9 mouse cellular contexts compared by ENCODE assay signal in genomic region chr7:140060936-140061831, GRCm38 (mm10). TPM values are rescaled to one million over a fixed set of nuclear protein-coding genes. Genes with fewer than 3 reads are reported as not detected.
DNase-seq lines count a peak whose midpoint lies in the region; ATAC-seq and TF ChIP-seq lines count a peak whose summit lies in the region.
"Had no signal": no experiment of that assay in that cellular context is flagged by ENCODE, and none has a peak within 500 bp of the region (broad histone marks: within the 10 kb centered on the region; RNA-seq: fewer than 3 reads in every experiment).

No protein-coding gene starts in this region.

- H3K36me3 ChIP-seq in forebrain, embryonic 16.5 days (ENCODE audit: control insufficient read depth, insufficient read depth), result no peaks in the 10 kb centered on the region
- H3K36me3 ChIP-seq in limb, embryonic 14.5 days (ENCODE audit: control insufficient read depth, insufficient read depth, low read length), result no peaks in the 10 kb centered on the region
- H3K36me3 ChIP-seq in midbrain, postnatal 0 days (ENCODE audit: insufficient read depth, low read length), result no peaks in the 10 kb centered on the region

- H3K4me1 ChIP-seq in forebrain, embryonic 16.5 days (replicated peaks; ENCODE audit: control insufficient read depth, insufficient read depth, low read length), result peaks cover 34% of the 10 kb centered on the region
- H3K4me1 ChIP-seq in limb, embryonic 14.5 days (ENCODE audit: control insufficient read depth, insufficient read depth, low read length), result 0 out of 2 replicates have a peak, but pooled peaks cover 14% of the 10 kb centered on the region
- peaks cover 6% of the 10 kb centered on the region for H3K4me1 ChIP-seq in midbrain, postnatal 0 days (ENCODE audit: insufficient read depth, low read length)

- no peak for TF ChIP-seq POLR2A in limb, embryonic 14.5 days (IDR thresholded peaks at IDR 0.05; ENCODE audit: borderline replicate concordance, extremely low read depth, insufficient read depth, insufficient read length)

- H3K4me3 ChIP-seq in forebrain, embryonic 16.5 days (replicated peaks; ENCODE audit: low read length), result peak overlapping the region; percentile 49
- peak overlapping the region; percentile 39 for H3K4me3 ChIP-seq in limb, embryonic 14.5 days (replicated peaks; ENCODE audit: low read length)
- H3K4me3 ChIP-seq in midbrain, postnatal 0 days (ENCODE audit: low read depth, low read length), result peak overlapping the region; percentile 34

- DNase-seq in cerebellum, postnatal 10 days, result peak; percentile 49 to 58
- no peak for DNase-seq in cerebellum, adult 8-10 months
- peak; percentile 66 for DNase-seq in MN1 (ENCODE audit: low spot score)
- DNase-seq in limb, embryonic 14.5 days (ENCODE audit: low spot score), result no peak
- peak; percentile 82 for DNase-seq in midbrain, postnatal 0 days (ENCODE audit: low spot score)
- DNase-seq in spleen, adult 12 weeks (ENCODE audit: low spot score), result no peak
- no peak for DNase-seq in adipocyte (ENCODE audit: low spot score)

- peak overlapping the region; percentile 76 for H3K9ac ChIP-seq in forebrain, embryonic 16.5 days (replicated peaks; ENCODE audit: low read depth, low read length)
- peak overlapping the region; percentile 43 for H3K9ac ChIP-seq in limb, embryonic 14.5 days (ENCODE audit: low read depth, low read length, severe bottlenecking)
- H3K9ac ChIP-seq in midbrain, postnatal 0 days (replicated peaks; ENCODE audit: low read length, poor library complexity, severe bottlenecking), result peak overlapping the region; percentile 61

- H3K27ac ChIP-seq in forebrain, embryonic 16.5 days (ENCODE audit: low read length), result peak overlapping the region; percentile 75
- H3K27ac ChIP-seq in limb, embryonic 14.5 days (replicated peaks; ENCODE audit: low read depth, low read length), result no peak overlapping the region
- no peak overlapping the region for H3K27ac ChIP-seq in midbrain, postnatal 0 days (ENCODE audit: low read depth, low read length)

- WGBS in forebrain, embryonic 16.5 days, result under 1% methylated on average over 47 of the region's 47 CpGs
- WGBS in limb, embryonic 14.5 days, result 2% methylated on average over 39 of the region's 47 CpGs
- 1% methylated on average over 46 of the region's 47 CpGs for WGBS in midbrain, postnatal 0 days

- TF ChIP-seq CTCF in midbrain, postnatal 0 days (IDR thresholded peaks at IDR 0.05), result no peak

- no peaks in the 10 kb centered on the region for H3K9me3 ChIP-seq in forebrain, embryonic 16.5 days (ENCODE audit: control insufficient read depth, low read length)
- no peaks in the 10 kb centered on the region for H3K9me3 ChIP-seq in limb, embryonic 14.5 days (ENCODE audit: control insufficient read depth, low read length)
- H3K9me3 ChIP-seq in midbrain, postnatal 0 days (ENCODE audit: low read length), result no peaks in the 10 kb centered on the region

- H3K4me2 ChIP-seq in forebrain, embryonic 16.5 days (ENCODE audit: low read length), result peak overlapping the region; percentile 92
- peak overlapping the region; percentile 93 for H3K4me2 ChIP-seq in limb, embryonic 14.5 days (replicated peaks; ENCODE audit: low read depth, low read length, severe bottlenecking)
- peak overlapping the region; percentile 79 for H3K4me2 ChIP-seq in midbrain, postnatal 0 days (ENCODE audit: low read depth, low read length, poor library complexity, severe bottlenecking)

- peaks cover 9% of the 10 kb centered on the region; the same call in 1 of the 2 replicates for H3K27me3 ChIP-seq in forebrain, embryonic 16.5 days (replicated peaks; ENCODE audit: control insufficient read depth, insufficient read depth, low read length)
- peaks cover 66% of the 10 kb centered on the region for H3K27me3 ChIP-seq in limb, embryonic 14.5 days (ENCODE audit: control insufficient read depth, insufficient read depth, low read length)
- peaks cover 26% of the 10 kb centered on the region for H3K27me3 ChIP-seq in midbrain, postnatal 0 days (ENCODE audit: insufficient read depth, low read length)

- peak; percentile 66 for ATAC-seq in forebrain, embryonic 16.5 days
- ATAC-seq in limb, embryonic 14.5 days (ENCODE audit: low FRiP score, low read depth), result no peak
- peak; percentile 20; the same call in 1 of the 2 replicates for ATAC-seq in midbrain, postnatal 0 days (ENCODE audit: low FRiP score)

RNA-seq across cellular contexts. Expression of gene Msx3, which starts 12.3 kb away (rescaled TPM):
- 0.62 and 1.7 TPM in 2 replicates for polyA plus RNA-seq in forebrain, embryonic 16.5 days (2015; fragmentation: Nextera tagmentation; extraction: Ambion mirVana)
- not detected in 2 replicates for polyA plus RNA-seq in limb, embryonic 14.5 days (2012; rRNA removed)
- polyA plus RNA-seq in limb, embryonic 14.5 days (2014; fragmentation: Nextera tagmentation; extraction: Ambion mirVana), result not detected in 2 replicates
- total RNA-seq in midbrain, postnatal 0 days (2014; rRNA removed), result 0.16 and 0.47 TPM in 2 replicates
- 0.10 TPM in 1 of 2 replicates, not detected in the other for polyA plus RNA-seq in midbrain, postnatal 0 days (2015; fragmentation: Nextera tagmentation; extraction: Ambion mirVana)
- polyA plus RNA-seq: spleen, adult 2 months had no signal

RNA-seq across cellular contexts. Expression of gene Caly, which starts 21.2 kb away (rescaled TPM):
- 116 and 179 TPM in 2 replicates for polyA plus RNA-seq in forebrain, embryonic 16.5 days (2015; fragmentation: Nextera tagmentation; extraction: Ambion mirVana)
- 0.46 and 0.65 TPM in 2 replicates for polyA plus RNA-seq in limb, embryonic 14.5 days (2012; rRNA removed)
- polyA plus RNA-seq in limb, embryonic 14.5 days (2014; fragmentation: Nextera tagmentation; extraction: Ambion mirVana), result 0.69 and 0.77 TPM in 2 replicates
- 404 and 435 TPM in 2 replicates for total RNA-seq in midbrain, postnatal 0 days (2014; rRNA removed)
- polyA plus RNA-seq in midbrain, postnatal 0 days (2015; fragmentation: Nextera tagmentation; extraction: Ambion mirVana), result 595 and 645 TPM in 2 replicates
- polyA plus RNA-seq: spleen, adult 2 months had no signal

RNA-seq across cellular contexts. Expression of gene Tubgcp2, which starts 24.7 kb away (rescaled TPM):
- 72.7 and 76.3 TPM in 2 replicates for polyA plus RNA-seq in forebrain, embryonic 16.5 days (2015; fragmentation: Nextera tagmentation; extraction: Ambion mirVana)
- polyA plus RNA-seq in limb, embryonic 14.5 days (2012; rRNA removed), result 69.1 and 76.7 TPM in 2 replicates
- polyA plus RNA-seq in limb, embryonic 14.5 days (2014; fragmentation: Nextera tagmentation; extraction: Ambion mirVana), result 58.8 and 66.2 TPM in 2 replicates
- 66.9 and 70.1 TPM in 2 replicates for total RNA-seq in midbrain, postnatal 0 days (2014; rRNA removed)
- polyA plus RNA-seq in midbrain, postnatal 0 days (2015; fragmentation: Nextera tagmentation; extraction: Ambion mirVana), result 61.6 and 65.2 TPM in 2 replicates

RNA-seq across cellular contexts. Expression of gene Zfp511, which starts 25.0 kb away (rescaled TPM):
- polyA plus RNA-seq in forebrain, embryonic 16.5 days (2015; fragmentation: Nextera tagmentation; extraction: Ambion mirVana), result 54.5 and 62.0 TPM in 2 replicates
- polyA plus RNA-seq in limb, embryonic 14.5 days (2012; rRNA removed), result 58.3 and 75.1 TPM in 2 replicates
- 37.2 and 41.1 TPM in 2 replicates for polyA plus RNA-seq in limb, embryonic 14.5 days (2014; fragmentation: Nextera tagmentation; extraction: Ambion mirVana)
- 33.6 and 42.5 TPM in 2 replicates for total RNA-seq in midbrain, postnatal 0 days (2014; rRNA removed)
- 63.5 and 68.5 TPM in 2 replicates for polyA plus RNA-seq in midbrain, postnatal 0 days (2015; fragmentation: Nextera tagmentation; extraction: Ambion mirVana)

RNA-seq across cellular contexts. Expression of gene Prap1, which starts 32.0 kb away (rescaled TPM):
- polyA plus RNA-seq in forebrain, embryonic 16.5 days (2015; fragmentation: Nextera tagmentation; extraction: Ambion mirVana), result not detected in 2 replicates
- 0.80 and 13.6 TPM in 2 replicates for polyA plus RNA-seq in limb, embryonic 14.5 days (2012; rRNA removed)
- polyA plus RNA-seq in limb, embryonic 14.5 days (2014; fragmentation: Nextera tagmentation; extraction: Ambion mirVana), result 0.33 TPM in 1 of 2 replicates, not detected in the other
- not detected in 2 replicates for total RNA-seq in midbrain, postnatal 0 days (2014; rRNA removed)
- not detected in 2 replicates for polyA plus RNA-seq in midbrain, postnatal 0 days (2015; fragmentation: Nextera tagmentation; extraction: Ambion mirVana)
- polyA plus RNA-seq: spleen, adult 2 months had no signal

Comparison
In these comparisons a context has a peak if more than half of its experiments do, and no peak if none do; other contexts are left out.
1. DNase-seq: peak in cerebellum, postnatal 10 days (2 of 2), MN1 (single experiment) and midbrain, postnatal 0 days (single experiment); none in cerebellum, adult 8-10 months (single experiment), limb, embryonic 14.5 days (single experiment), spleen, adult 12 weeks (single experiment) and adipocyte (single experiment).
2. RNA of gene Caly, which starts 21.2 kb away (polyA plus RNA-seq): 595 to 645 TPM in midbrain, postnatal 0 days and 116 to 179 TPM in forebrain, embryonic 16.5 days; 0.46 to 0.77 TPM in limb, embryonic 14.5 days; every median in the first group is over 10 times any median in the second.
3. Peak in every context shown above with its lines, with median percentiles within 50 percentile points of each other: H3K4me2 ChIP-seq, H3K4me3 ChIP-seq and H3K9ac ChIP-seq.